Mouse (Mus musculus) bone marrow macrophage, adult 2 months (primary cell): ENCODE data around the gene Ctcf. TPM values are rescaled to one million over a fixed set of nuclear protein-coding genes. Genes with fewer than 3 reads are reported as not detected.

Experiments
- H3K27ac ChIP-seq: 2 replicates; pipeline ENCODE4 v1.5.1; 2012; ENCODE audit warnings: low read depth, low read length; ENCODE audit not compliant: insufficient read depth
- H3K4me1 ChIP-seq: 2 replicates; pipeline ENCODE4 v1.6.1; 2012; ENCODE audit warnings: low read length; ENCODE audit not compliant: control insufficient read depth, insufficient read depth
- H3K4me3 ChIP-seq: 2 replicates; pipeline ENCODE4 v1.5.1; 2012; ENCODE audit warnings: mild to moderate bottlenecking, low read length, moderate library complexity; ENCODE audit not compliant: insufficient read depth
- CTCF ChIP-seq: IDR thresholded peaks from 2 replicates; pipeline ENCODE4 v1.5.1; 2012; ENCODE audit warnings: low read depth, mild to moderate bottlenecking, low read length, moderate library complexity
- POLR2A ChIP-seq: IDR thresholded peaks from 2 replicates; pipeline ENCODE4 v1.6.1; 2012; ENCODE audit warnings: mild to moderate bottlenecking, low read depth, low read length, borderline replicate concordance
- polyA plus RNA-seq: library from polyadenylated mRNA; stranded (reverse); fragments of >200 nt; gene quantifications from 2 replicates; pipeline ENCODE4 v1.2.4, GENCODE M21; 2012; ENCODE audit not compliant: missing spikeins, insufficient read depth, insufficient read length

Gene Ctcf
- polyA plus RNA-seq, 1 experiment = 60.3 TPM

- no peaks in the 10 kb centered on the region for H3K4me1 ChIP-seq
- H3K27ac ChIP-seq = no peak overlapping the region
- no peak overlapping the region for H3K4me3 ChIP-seq
These were observed 91.2 kb downstream of the Ctcf start for GRCm38 (mm10) chr8:105727397-105728124.

DNA sequence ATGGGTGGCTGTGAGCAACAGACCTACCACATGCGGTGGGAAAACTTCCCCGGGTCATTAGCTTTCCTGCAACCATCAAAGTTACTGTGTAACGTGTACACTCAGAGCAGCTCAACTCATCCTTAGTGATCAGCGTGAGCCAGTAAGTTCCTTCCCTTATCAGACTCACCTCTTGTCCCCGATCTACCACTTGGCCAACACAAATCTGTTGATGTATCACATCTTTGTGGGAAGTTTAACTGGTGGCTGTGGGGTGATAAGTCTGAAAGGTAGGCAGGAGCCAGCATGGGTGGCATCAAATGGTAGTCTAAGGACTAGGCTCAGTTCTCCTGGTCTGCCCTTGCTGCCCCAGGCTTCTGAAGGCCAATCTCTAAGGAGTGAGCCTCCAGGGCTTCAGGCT lies 95.8 kb downstream of the Ctcf start:
- Histone ChIP-seq H3K27ac (no peak overlapping the region), H3K4me1 (no peaks in the 10 kb centered on the region), H3K4me3 (no peak overlapping the region)
- TF ChIP-seq POLR2A = no peak
- no peak for TF ChIP-seq CTCF

More at GRCm38 (mm10) chr8:105727397-105728124, 91.2 kb downstream of the Ctcf start:
- TF ChIP-seq POLR2A (no peak), CTCF (no peak)

Other genes with a start within 250 kb of the Ctcf start
- not detected in 2 replicates for gene Kctd19, start 223.1 kb upstream of the Ctcf start, polyA plus RNA-seq
- not detected in 2 replicates for gene Lrrc36, start 223.0 kb upstream of the Ctcf start, polyA plus RNA-seq
- gene Tppp3, start 165.0 kb upstream of the Ctcf start, polyA plus RNA-seq = 1.2 and 1.6 TPM in 2 replicates
- 16.0 and 16.3 TPM in 2 replicates for gene Zdhhc1, start 139.7 kb upstream of the Ctcf start, polyA plus RNA-seq
- gene Hsd11b2, start 117.8 kb upstream of the Ctcf start, polyA plus RNA-seq = not detected in 2 replicates
- 177 and 186 TPM in 2 replicates for gene Atp6v0d1, start 70.5 kb upstream of the Ctcf start, polyA plus RNA-seq
- gene Ripor1, start 31.3 kb upstream of the Ctcf start, polyA plus RNA-seq = 15.5 and 17.9 TPM in 2 replicates
- not detected in 2 replicates for gene Agrp, start 825 bp downstream of the Ctcf start, polyA plus RNA-seq
- gene Carmil2, start 49.7 kb downstream of the Ctcf start, polyA plus RNA-seq = 0.32 TPM in 1 of 2 replicates, not detected in the other
- gene Acd, start 64.5 kb downstream of the Ctcf start, polyA plus RNA-seq = 37.9 and 41.6 TPM in 2 replicates
- gene Pard6a, start 64.6 kb downstream of the Ctcf start, polyA plus RNA-seq = 9.4 and 11.2 TPM in 2 replicates
- not detected in 2 replicates for gene 4933405L10Rik, start 71.1 kb downstream of the Ctcf start, polyA plus RNA-seq
- gene Enkd1, start 71.6 kb downstream of the Ctcf start, polyA plus RNA-seq = 5.3 and 9.1 TPM in 2 replicates
- gene Gfod2, start 122.1 kb downstream of the Ctcf start, polyA plus RNA-seq = 0.75 and 1.4 TPM in 2 replicates
- gene Ranbp10, start 190.8 kb downstream of the Ctcf start, polyA plus RNA-seq = 42.0 and 44.3 TPM in 2 replicates
- gene Tsnaxip1, start 191.2 kb downstream of the Ctcf start, polyA plus RNA-seq = not detected in 2 replicates
- gene Cenpt, start 216.7 kb downstream of the Ctcf start, polyA plus RNA-seq = 16.9 and 17.1 TPM in 2 replicates
- 27.4 and 28.5 TPM in 2 replicates for gene Thap11, start 218.6 kb downstream of the Ctcf start, polyA plus RNA-seq
- gene Nutf2, start 224.0 kb downstream of the Ctcf start, polyA plus RNA-seq = 2.2 TPM in 1 of 2 replicates, not detected in the other
- gene Edc4, start 244.3 kb downstream of the Ctcf start, polyA plus RNA-seq = 23.6 and 29.8 TPM in 2 replicates